Mouse (Mus musculus) mature B cell (primary cell): ENCODE results near the gene Trim25.

Source experiments
- in situ Hi-C: fragments of 300-500 bp; cut with MboI; formaldehyde crosslinking; loops from 2 replicates; pipeline ENCODE4 v1.14.3; 2019

Gene Trim25

DNA sequence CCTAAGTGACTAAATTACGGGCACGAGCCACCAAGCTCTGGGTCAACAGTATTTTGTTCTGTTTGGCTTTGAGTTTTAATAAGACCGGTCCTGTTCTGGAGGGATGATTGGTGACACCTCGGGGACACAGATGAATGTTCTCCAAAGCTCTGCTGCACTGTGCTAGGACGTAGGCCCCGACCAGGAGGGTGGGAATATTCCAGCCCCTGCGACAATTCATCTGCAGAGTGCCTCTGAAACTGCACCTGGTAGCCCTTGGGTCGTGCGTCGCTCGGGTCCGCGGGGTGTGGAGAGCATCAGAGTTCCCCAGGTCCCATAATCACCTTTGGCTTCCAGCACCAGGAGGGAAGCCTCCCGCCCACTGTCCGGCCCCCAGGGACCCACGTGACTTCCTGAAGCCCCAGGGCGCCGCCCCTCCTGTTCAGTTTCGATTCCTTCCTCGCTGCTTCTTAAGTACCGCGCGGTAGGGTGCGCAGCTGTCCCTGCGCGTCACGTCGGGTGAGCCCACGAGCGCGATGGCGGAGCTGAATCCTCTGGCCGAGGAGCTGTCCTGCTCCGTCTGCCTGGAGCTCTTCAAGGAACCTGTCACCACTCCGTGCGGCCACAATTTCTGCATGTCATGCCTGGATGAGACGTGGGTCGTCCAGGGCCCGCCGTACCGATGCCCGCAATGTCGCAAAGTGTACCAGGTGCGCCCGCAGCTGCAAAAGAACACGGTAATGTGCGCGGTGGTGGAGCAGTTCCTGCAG is at the start of gene Trim25:
Trim25 (plus strand) TSS at position 403 of the 749 bp plus-strand sequence.
- in situ Hi-C loops: loop anchor here (10.0 kb wide), 1 partner anchor 306 kb away; the partner anchor contains the start of gene Nog

DNA sequence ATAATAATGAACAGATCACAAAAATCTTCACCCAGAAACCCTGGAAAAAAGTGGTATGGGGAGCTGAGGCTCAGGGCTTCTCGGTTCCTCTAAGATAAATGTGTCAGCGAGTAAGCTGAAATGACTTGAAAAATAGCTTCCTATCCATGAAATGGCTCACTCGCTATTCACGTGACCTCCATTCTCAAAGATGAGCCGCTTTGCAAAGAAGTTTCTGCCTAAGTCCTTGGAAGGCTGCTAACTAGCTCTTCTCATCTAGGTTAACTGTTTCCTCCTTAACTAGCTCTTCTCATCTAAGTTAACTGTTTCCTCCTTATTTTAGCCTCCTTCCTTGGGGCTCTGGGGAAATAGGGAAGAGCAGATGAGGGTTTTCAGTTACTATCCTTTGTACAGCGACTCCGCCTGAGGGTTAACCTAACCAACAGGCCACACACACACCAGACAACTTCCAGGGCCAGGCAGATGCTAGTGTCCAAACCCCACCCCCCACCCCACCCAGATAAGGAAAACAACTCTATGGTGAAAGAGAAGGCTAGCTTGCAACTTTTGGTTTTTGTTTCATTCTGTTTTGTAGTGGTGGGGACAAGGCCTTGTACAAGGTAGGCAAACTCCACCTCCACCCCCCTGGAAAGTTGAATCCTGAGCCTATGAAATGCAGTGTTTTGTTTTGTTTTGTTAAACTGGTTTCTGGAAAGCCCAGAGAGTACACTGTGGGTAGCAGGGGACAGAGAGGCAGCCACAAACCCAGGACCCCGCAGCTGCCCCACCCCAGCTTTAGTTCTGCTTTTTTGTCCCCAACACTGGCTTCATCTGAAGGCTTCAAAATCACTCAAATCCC is 49.2 kb upstream of the Trim25 start:
- in situ Hi-C loops: no loop called here

DNA sequence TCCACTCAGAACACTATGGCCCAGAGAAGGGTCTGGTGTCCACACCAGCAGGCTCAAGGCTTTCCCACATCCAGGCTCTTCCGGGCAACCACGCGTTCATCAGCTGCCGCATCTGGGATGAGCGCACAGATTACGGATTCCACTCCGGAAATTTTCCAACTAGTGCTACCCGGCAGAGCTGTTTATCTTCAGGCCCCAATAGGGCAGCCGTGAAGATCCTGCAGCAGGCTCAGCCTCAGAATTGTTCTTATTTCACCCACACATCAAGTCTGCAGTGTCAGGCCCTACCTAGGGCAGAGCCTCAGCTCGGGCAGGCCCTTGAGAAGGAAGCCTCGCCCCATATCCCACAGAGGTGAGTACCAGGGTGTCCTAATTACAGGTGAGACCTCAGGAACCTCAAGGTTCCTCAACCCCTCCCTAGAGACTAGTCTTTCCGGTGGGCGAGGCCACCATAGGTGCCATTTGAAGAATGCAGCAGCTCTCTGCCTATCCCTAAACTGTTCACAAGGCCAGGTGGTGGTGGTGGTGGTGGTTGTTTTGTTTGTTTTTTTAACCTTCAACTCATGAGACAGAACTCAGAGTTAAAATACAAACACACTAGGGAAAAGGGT is 48.4 kb upstream of the Trim25 start:
- in situ Hi-C loops: no loop called here

DNA sequence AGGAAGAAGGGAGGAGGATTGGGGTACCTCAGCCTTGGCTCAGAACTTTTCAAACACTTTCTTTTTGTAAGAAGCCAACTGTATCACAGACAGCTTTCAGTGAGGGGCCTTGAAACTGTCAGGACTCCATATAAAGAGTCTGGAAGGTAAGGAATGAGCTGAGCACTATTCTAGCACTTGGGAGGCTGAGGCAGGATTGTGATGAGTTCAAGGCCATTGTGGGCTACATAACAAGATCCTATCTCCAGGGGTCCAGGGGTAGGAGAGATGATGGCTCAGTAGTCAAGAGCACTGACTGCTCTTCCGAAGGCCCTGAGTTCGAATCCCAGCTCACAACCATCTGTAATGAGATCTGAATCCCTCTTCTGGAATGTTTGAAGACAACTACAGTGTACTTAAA is 47.6 kb upstream of the Trim25 start:
- in situ Hi-C loops: no loop called here

DNA sequence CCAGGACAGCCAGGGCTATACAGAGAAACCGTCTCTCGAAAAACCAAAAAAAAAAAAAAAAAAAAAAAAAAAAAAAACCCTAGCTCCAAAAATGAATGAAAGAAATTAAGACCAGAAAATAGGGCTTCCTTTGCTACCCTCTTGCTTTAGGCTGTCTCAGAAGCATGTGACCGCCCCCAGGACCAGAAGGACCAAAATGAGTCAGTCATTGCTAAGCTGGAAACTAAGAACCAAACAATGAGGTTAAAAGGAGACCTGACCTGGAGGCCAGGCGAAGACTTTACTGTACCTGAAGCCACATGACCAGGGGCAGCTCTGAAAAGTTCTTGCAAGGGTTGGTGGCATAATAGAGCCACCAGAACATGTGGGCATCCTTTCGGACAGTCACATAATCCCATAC is 47.1 kb upstream of the Trim25 start:
- in situ Hi-C loops: no loop called here

DNA sequence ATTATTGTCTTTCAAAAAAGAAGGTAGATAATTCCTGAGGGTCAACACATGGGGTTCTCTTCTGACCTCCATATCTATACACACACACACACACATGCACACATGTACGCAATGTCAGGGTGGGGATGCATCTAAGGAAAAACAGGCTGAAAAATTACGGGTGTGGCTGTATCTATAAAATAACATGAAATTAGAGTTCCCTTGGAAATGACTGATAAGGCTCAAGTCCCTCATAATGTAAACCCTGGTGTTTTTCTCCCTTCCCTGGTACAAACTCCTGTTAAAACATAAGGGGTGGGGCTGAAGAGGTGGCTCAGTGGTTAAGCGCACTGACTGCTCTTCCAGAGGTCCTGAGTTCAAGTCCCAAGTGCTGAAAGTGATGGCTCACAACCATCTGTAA is 45.6 kb upstream of the Trim25 start:
- in situ Hi-C loops: no loop called here

DNA sequence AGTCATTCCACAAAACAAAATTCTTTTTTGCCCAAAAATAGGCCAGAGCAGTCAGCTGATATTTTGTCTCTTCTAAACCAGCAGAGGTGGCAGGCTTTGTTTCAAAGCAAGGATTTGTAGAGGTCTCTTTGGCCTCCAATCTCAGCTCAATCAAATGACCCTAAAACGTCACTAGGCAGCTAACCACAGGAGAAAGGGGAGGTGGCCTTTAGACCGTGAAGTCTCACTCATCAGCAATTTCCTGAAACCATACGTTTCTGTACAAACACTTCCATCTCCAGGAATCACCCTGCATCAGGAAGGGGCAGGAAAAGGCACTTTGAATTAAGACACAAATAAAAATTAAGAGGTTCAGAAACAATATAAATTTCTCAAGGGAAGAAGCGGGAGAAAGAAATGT is 44.4 kb upstream of the Trim25 start:
- in situ Hi-C loops: no loop called here

DNA sequence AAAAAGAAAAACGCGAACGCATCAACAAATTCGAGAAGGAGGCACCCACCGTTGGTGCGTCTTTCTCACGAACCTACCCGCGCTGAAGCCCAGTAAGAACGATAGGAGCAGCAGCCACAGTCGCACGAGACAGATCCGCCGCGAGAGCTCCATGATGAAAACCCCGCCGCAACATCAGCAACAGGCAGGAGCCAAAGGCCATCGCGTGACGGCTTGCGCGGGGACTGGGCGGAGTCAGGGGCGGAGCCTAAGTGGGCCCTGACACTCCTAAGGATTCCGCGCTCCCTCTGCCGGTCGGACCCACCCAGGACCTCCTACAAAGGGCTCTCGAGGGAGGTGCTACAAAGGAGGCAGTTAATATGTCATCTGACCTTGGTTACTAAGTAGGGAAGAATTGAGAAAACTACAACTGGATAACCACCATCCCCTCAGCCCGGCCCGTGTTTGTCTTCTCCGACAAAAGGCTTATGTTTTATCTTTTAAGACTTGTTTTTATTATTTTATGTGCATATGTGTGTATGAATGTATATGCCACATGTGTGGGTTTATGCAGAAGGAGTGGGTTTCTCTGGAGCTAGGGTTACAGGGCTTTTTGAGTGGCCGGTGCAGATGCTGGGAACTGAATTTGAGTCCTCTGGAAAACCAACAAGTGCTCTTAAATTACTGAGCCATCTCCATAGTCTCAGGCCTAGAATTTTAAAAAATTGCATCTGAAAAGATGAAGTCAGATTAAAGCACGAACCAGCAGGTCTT is 43.8 kb upstream of the Trim25 start, which contains the start of gene Scpep1:
Scpep1 (minus strand) TSS at position 249 of the 753 bp plus-strand sequence.
- in situ Hi-C loops: no loop called here

DNA sequence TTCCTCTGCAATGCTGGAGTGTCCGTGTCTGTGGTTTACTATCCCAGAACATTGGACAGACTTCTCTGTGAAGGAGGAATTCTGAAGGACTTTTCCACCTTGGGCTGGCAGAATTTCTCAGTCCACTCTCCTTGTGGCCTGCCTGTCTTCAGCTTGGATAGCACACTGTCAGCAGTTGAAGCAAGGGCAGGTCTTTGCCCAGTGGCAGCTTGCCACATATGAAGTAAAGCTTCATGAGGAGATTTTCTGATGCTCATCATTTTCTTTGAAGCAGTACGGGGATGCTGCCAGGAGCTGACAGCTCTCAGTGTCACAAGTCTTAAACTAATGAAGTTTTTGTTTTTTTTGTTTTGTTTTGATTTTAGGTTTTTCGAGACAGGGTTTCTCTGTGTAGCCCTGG is 40.3 kb upstream of the Trim25 start:
- in situ Hi-C loops: no loop called here

DNA sequence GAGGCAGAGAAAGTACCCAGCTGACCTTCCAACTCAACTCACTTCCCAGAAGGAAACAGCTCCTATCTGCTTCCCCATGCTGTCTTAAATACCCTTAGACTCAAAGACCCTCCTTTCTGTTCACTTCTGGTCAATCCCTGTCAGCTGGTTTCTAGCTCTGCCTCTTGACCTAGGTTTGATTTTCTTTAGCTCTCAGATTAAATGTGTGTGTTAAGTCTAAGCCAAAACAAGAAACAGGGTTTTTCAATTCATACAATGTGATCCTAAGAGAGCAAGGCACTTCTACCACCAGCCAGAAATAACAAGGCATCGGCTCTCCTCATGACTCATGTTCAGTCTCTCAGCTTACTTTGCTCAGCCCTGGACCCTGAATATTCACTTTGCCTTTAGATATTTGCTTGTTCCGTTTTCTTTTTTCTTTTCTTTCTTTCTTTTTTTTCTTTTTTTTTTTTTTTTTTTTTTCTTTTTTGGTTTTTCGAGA is 32.3 kb upstream of the Trim25 start, which contains the start of gene Elobl:
Elobl (minus strand) TSS at position 51 of the 481 bp plus-strand sequence.
- in situ Hi-C loops: no loop called here

DNA sequence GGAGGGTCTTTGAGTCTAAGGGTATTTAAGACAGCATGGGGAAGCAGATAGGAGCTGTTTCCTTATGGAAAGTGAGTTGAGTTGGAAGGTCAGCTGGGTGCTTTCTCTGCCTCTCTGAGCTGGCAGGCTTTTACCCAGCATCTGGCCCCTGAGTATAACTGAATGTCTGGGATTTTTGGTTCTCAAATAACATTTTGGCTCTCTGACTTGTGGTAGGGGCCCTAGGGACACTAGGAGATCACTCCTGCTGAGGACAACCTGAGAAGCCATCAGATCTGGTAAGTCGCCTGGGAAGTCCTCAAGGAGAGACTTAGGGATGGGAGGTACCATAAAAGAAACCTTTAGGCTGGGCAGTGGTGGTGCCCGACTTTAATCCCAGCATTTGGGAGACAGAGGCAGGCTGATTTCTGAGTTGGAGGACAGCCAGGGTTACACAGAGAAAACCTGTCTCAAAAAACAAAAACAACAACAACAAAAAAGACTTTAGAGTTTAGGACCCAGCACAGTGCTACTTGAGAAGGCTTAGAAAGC is 28.9 kb upstream of the Trim25 start, which contains the start of gene Coil:
Coil (plus strand) TSS at position 51 of the 531 bp plus-strand sequence.
- in situ Hi-C loops: no loop called here

DNA sequence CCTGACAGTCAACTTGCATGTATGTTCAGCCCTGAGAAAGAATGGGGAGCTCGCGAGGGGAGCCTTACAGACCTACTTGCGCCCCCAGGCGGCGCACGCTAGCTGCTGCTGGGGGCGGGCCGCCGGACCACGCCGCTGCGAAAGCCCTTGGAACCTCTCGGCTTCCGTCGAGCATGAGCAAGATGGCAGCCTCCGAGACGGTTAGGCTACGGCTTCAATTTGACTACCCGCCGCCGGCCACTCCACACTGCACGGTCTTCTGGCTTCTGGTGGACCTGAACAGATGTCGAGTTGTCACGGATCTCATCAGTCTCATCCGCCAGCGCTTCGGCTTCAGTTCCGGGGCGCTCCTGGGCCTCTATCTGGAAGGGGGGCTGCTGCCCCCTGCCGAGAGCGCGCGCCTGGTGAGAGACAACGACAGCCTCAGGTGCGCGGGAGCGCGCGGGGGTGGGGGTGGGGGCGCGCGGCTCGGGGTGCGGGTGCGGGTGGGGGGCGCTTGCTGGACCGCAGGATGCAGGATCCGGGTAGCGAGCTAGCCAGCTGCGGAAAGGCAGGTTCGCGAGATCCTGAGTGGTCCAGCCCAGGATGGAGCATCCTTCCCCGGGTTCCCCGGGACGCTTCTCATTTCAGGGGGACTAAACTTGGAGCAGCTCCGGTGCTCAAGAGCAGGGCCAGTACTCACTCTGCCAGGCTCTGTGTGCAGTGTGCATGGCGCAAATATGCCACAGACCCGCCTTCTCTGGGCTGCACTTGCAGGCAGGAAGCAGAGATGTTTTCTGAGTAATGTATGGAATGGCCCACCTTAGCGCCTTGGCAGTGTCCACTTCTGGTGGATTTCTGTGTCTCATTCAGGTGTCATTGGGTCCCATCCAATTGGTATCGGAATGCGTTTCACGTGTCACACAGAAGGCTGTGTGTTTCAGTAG is 25.1 kb upstream of the Trim25 start:
- in situ Hi-C loops: no loop called here

DNA sequence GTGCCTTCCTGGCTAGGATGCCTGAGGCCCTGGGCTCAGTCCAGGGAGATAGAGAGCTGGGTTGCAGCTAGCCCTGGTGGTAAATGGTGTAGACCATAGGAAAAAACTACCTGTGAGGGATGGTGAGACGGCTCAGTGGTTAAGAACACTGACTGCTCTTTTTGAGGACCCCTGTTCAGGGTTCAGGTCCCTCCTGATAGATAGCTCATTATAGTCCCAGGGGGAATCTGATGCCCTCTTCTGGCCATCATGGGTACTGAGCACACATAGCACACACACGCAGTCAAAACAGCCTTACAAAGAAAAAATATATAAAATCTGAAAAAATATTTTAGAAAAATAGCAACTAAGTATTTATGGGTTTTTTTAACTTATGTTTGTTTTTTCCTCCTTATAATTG is 22.9 kb upstream of the Trim25 start:
- in situ Hi-C loops: no loop called here

DNA sequence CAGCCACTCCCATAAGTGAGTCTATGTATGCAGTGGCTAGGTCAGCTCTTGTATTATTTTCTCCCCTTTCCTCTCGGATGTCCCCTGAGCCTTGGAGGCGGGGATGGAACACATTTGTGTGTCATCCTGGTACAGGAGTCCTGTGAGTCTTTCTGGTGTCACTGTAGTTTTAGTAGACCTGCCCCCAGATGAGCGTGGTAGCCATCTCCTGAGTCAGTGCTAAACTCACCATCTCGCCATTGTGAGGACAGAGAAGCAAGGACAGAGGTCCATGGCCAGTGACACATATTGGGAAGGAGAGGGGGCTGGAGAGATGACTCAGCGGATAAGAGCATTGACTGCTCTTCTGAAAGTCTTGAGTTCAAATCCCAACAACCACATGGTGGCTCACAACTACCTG is 22.0 kb upstream of the Trim25 start:
- in situ Hi-C loops: no loop called here

DNA sequence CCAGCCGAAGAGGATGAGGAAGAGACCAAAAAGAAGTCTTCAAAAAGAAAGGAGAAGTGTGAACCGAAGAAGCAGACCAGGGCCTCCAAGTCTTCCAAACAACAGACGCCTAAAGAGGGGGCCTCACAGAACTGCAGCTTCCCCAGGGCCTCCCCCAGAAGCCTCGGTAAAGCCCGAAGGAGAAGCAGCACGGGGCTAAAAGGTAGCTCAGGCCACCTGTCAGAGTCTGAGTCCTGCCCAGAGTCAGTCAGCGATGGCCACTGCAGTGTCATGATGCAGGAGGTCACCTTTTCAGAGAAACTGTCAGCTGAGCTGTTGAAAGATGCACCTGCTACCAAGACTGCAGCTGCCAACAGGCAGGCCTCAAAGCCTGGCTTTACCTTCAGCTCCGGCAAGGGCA is 17.8 kb upstream of the Trim25 start:
- in situ Hi-C loops: no loop called here

DNA sequence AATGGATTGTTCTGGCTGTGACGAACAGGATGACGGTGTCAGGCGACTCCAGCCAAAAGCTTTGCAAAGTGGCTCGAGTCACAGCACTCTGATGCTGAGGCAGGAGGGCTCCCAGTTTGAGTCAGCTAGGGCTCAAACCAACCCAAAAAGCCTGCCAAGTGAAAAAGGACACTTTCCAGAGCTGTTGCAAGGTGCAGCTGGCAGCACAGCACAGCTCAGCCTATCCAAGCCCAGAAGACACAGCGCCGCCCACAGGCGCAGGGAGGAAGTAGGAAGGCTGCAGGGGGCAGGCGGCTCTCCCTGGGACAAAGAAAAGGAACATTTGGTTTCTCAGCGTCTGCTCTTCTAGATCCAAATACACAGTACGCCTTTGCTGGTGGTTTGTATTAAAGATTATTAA is 12.6 kb upstream of the Trim25 start:
- in situ Hi-C loops: no loop called here

DNA sequence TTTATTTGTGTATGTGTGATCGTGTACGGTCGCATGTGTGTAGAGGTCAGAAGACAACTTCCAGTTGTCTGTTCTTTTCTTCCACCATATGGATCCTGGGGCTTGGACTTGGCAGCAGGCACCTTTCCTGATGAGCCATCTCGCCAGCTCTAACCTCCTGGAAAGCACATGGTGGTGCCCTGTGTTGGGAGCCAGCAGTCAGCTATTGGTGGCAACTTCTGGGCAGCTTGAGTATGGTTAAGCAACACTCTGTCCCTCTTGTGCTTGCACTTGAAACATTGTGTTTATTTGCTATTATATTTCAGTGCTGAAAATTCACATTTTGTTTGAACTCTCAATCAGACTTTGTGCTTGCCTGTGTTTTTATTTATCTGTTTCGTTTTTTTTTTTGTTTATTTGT is 10.2 kb upstream of the Trim25 start:
- in situ Hi-C loops: no loop called here

DNA sequence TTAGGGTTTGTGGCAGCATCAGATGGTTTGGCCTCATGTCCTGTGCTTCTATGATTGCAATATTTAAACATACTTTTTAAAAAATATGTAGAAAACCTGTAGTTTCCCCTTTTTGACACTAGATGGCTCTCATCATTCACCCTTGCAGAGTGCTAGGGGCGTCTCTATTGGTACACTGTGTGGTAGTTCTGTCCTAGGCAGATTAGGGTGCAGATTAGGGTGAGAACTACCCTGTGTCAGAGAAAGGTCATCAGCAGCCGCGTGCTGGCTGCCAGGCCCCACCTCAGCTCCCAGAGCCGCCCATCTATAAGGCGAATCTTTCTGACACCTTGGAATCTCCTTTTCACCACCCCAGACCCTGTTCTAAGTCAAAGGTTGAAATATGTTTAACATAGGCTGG is 9.6 kb upstream of the Trim25 start:
- in situ Hi-C loops: no loop called here

DNA sequence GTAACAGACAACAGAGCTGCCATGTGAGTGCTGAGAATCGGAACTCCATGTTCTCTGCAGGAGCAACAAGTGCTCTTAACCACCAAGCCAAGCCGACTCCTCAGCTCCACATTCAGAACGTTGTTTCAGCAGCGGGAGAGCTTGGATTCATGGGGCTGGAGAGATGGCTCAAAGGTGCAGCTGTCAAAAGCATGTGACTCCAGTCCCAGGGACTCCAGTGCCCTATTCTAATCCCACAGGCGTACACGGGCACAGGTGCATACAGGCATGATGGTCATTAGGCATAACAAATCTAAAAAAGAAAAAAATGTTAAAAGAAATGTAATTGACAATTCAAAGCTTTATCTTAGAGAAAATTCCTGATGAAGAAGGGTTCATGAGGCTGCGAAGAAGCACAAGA is 6.0 kb upstream of the Trim25 start:
- in situ Hi-C loops: loop anchor here (5.0 to 10.0 kb wide), 2 partner anchors 39 to 312 kb away; partner anchors contain the start of gene Nog

DNA sequence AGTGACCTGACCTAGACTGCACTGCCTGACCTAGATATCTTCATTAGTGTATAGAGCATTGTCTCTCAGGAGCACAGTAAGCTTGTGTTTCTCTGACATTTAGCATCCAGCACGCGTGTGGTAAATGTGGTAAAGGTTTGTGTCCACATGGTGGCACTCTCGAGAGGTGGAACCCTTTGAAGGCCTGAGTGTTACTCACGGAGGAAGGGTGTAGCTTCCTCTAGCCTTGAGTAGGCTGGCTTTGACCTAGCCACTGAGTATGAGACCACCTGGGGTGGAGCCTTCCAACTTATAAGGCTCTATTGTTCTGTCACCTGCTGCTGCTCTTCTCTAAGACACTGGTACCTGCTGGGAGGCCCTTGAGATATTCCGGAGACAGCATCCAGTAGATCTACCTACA is 5.6 kb upstream of the Trim25 start:
- in situ Hi-C loops: loop anchor here (5.0 to 10.0 kb wide), 2 partner anchors 39 to 311 kb away; partner anchors contain the start of gene Nog
